Mouse (Mus musculus) testis, adult 2 months (tissue): ENCODE measurements at regions not wholly inside any gene's neighbourhood (a gene's known extent, or its start where the extent isn't known, plus 50 kb on each side); places are given as distances from the start of the nearest gene placed in this dataset.

Source experiments
- CTCF ChIP-seq: fragments of 200-500 bp; IDR thresholded peaks from 2 replicates; pipeline ENCODE4 v1.5.1; 2012; ENCODE audit warnings: low read depth, mild to moderate bottlenecking, inconsistent platforms, low read length, moderate library complexity; ENCODE audit not compliant: control insufficient read depth, insufficient read depth, insufficient replicate concordance
- POLR2A ChIP-seq: fragments of 200-500 bp; IDR thresholded peaks from 2 replicates; pipeline ENCODE4 v1.6.1; 2012; ENCODE audit warnings: low read depth, mild to moderate bottlenecking, inconsistent platforms, low read length, moderate library complexity; ENCODE audit not compliant: control insufficient read depth

DNA sequence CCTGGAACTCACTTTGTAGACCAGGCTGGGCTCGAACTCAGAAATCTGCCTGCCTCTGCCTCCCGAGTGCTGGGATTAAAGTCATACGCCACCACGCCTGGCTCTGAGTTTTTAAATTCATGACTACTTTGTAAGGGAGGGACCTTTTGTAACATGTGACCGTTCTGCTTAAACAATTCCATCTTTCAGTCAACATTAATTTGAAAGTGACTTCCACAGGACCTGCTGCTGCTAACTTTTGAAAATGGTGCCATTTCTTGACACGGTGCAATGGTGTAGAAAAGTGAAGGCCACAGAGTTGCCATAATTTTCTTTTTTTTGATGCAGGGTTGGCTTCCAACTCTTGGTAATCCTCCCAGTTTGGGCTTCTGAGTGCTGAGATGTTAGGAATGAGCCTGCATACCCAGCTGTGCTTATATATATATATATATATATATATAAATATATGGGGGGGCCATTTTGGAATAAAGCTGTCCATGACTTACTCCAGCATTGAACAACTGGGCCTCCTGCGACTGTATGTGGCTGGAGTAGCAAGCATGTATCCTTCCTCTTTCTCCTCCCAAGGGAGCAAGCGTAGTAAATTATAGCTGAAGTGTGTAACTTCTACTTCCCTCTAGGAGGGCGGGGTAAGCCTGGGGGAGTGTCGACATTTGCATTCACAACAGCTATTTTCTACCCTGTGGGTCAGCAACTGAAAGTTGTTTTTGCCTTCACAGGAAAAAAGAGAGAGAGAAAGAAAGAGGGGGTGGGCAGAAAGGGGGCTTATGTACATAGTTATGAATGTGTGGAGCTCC lies 56.9 kb upstream of the Ralgps2 start:
- TF ChIP-seq POLR2A (no peak), CTCF (no peak)
